Mouse (Mus musculus): ENCODE measurements around the gene Ccdc42. TPM values are rescaled to one million over a fixed set of nuclear protein-coding genes. Genes with fewer than 3 reads are reported as not detected.

The Ccdc42 gene
- total and polyA plus RNA-seq, 3 experiments, result not detected

- Histone ChIP-seq H3K4me3 (replicated peaks in 1 of 3; ENCODE audit: low read depth in 2 of 3, low read length in 2 of 3, poor library complexity in 1 of 3) (no peak overlapping the region), H3K79me2 (replicated peaks; ENCODE audit: control insufficient read depth, extremely low read depth, insufficient read depth, poor library complexity, severe bottlenecking) (no peaks in the 10 kb centered on the region), H3K27ac (ENCODE audit: insufficient read depth, low read depth) (no peak overlapping the region), H3K36me3 (replicated peaks in 1 of 2; ENCODE audit: control insufficient read depth in 1 of 2, insufficient read depth in 1 of 2, low read length in 1 of 2) (no peaks in the 10 kb centered on the region), H3K4me2 (ENCODE audit: insufficient read depth, low read depth, poor library complexity, severe bottlenecking) (no peak overlapping the region), H3K4me1 (ENCODE audit: control insufficient read depth in 1 of 2, insufficient read depth in 2 of 2) (peaks cover 0 to 5% of the 10 kb centered on the region in 2 experiments; a peak in 1 of 4 replicates), H3K27me3 (replicated peaks) (peaks cover 7% of the 10 kb centered on the region), H3K9me3 (replicated peaks; ENCODE audit: low read length) (no peaks in the 10 kb centered on the region), H3K9ac (ENCODE audit: insufficient read depth, low read depth) (no peak overlapping the region)
- in situ Hi-C loops (cut with MboI; ENCODE audit: low pct_ligation_motif_present, low pct_unique_long_range_greater_than_20kb, low sequenced_read_pairs), result loop anchor here (10.0 kb wide), 1 partner anchor 295 kb away; the partner anchor contains the start of gene Ndel1
- TF ChIP-seq RAD21 (IDR thresholded peaks at IDR 0.05; ENCODE audit: low read depth, low read length) (no peak), MAX (IDR thresholded peaks at IDR 0.05; ENCODE audit: low read length) (0 out of 2 replicates have a peak, but pooled peaks have one; percentile 14), BHLHE40 (IDR thresholded peaks at IDR 0.05; ENCODE audit: low read depth, low read length) (no peak), USF1 (IDR thresholded peaks at IDR 0.05; ENCODE audit: low read depth, low read length) (no peak), MAFK (IDR thresholded peaks at IDR 0.05; ENCODE audit: insufficient replicate concordance, low read length) (no peak)
- dilution Hi-C loops (cut with MboI; ENCODE audit: extremely low pct_ligation_motif_present, extremely low pct_unique_long_range_greater_than_20kb, low sequenced_read_pairs), result no loop called here
- no peak for DNase-seq (ENCODE audit: extremely low read depth)
Observed at GRCm38 (mm10) chr11:68579462-68579881, 7.3 kb upstream of the Ccdc42 start.

DNA sequence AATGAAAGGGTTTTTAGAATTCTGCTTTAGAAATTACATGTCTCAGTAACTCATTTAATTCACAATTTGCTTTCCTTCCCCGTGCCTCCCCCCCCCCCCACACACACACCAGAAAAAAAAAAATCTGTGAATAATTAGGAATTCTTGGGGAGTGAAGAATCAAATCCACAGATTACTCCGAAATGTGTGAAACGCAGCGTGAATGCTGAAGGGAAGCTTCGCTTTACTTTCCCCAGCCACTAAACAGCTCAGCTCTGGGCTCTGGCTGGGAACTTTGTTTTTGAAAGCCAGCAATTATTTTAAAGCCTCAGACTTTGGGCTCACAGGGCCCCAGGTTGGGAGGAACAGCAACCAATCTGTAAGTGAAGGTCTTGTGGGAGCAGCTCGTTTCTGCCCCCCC lies 6.3 kb upstream of the Ccdc42 start:
- Histone ChIP-seq H3K79me2 (replicated peaks; ENCODE audit: control insufficient read depth, extremely low read depth, insufficient read depth, poor library complexity, severe bottlenecking) (no peaks in the 10 kb centered on the region), H3K4me2 (ENCODE audit: insufficient read depth, low read depth, poor library complexity, severe bottlenecking) (no peak overlapping the region)
- in situ Hi-C loops (cut with MboI; ENCODE audit: low pct_ligation_motif_present, low pct_unique_long_range_greater_than_20kb, low sequenced_read_pairs), result loop anchor here (10.0 kb wide), 1 partner anchor 224 kb away; no protein-coding TSS in a partner anchor

GRCm38 (mm10) chr11:68583225-68583624 lies 3.6 kb upstream of the Ccdc42 start:
- Histone ChIP-seq H3K9me3 (replicated peaks; ENCODE audit: low read length) (no peaks in the 10 kb centered on the region), H3K9ac (ENCODE audit: insufficient read depth, low read depth) (no peak overlapping the region), H3K27me3 (replicated peaks) (peaks cover 8% of the 10 kb centered on the region), H3K4me3 (replicated peaks in 1 of 3; ENCODE audit: low read depth in 2 of 3, low read length in 2 of 3, poor library complexity in 1 of 3) (no peak overlapping the region), H3K79me2 (replicated peaks; ENCODE audit: control insufficient read depth, extremely low read depth, insufficient read depth, poor library complexity, severe bottlenecking) (no peaks in the 10 kb centered on the region), H3K4me1 (ENCODE audit: control insufficient read depth in 1 of 2, insufficient read depth in 2 of 2) (no peaks in the 10 kb centered on the region), H3K36me3 (replicated peaks in 1 of 2; ENCODE audit: control insufficient read depth in 1 of 2, insufficient read depth in 1 of 2, low read length in 1 of 2) (no peaks in the 10 kb centered on the region), H3K4me2 (ENCODE audit: insufficient read depth, low read depth, poor library complexity, severe bottlenecking) (no peak overlapping the region), H3K27ac (ENCODE audit: insufficient read depth, low read depth) (no peak overlapping the region)
- TF ChIP-seq BHLHE40 (IDR thresholded peaks at IDR 0.05; ENCODE audit: low read depth, low read length) (no peak), JUND (conservative IDR thresholded peaks at IDR 0.05; ENCODE audit: low read depth, low read length) (no peak), MYC (IDR thresholded peaks at IDR 0.05; ENCODE audit: low read depth, low read length) (no peak), MEF2A (IDR thresholded peaks at IDR 0.05; ENCODE audit: borderline replicate concordance, low read depth, low read length) (no peak), RAD21 (IDR thresholded peaks at IDR 0.05; ENCODE audit: low read depth, low read length) (no peak), E2F4 (IDR thresholded peaks at IDR 0.05; ENCODE audit: insufficient replicate concordance, low read depth, low read length) (no peak), HCFC1 (IDR thresholded peaks at IDR 0.05; ENCODE audit: low read depth, low read length) (no peak), MAZ (IDR thresholded peaks at IDR 0.05; ENCODE audit: low read depth, low read length) (no peak), ZKSCAN1 (IDR thresholded peaks at IDR 0.05; ENCODE audit: borderline replicate concordance, low read depth, low read length) (no peak), USF1 (IDR thresholded peaks at IDR 0.05; ENCODE audit: low read depth, low read length) (no peak), GABPA (IDR thresholded peaks at IDR 0.05; ENCODE audit: insufficient replicate concordance, low read depth, low read length) (no peak), PAX5 (IDR thresholded peaks at IDR 0.05; ENCODE audit: low read length) (no peak), ZMIZ1 (IDR thresholded peaks at IDR 0.05; ENCODE audit: low read depth, low read length) (no peak), SIN3A (IDR thresholded peaks at IDR 0.05; ENCODE audit: low read length) (no peak)
- DNase-seq (ENCODE audit: extremely low read depth), result no peak
- dilution Hi-C loops (cut with MboI; ENCODE audit: extremely low pct_ligation_motif_present, extremely low pct_unique_long_range_greater_than_20kb, low sequenced_read_pairs) (no loop called here), in situ Hi-C loops (cut with MboI; ENCODE audit: low pct_ligation_motif_present, low pct_unique_long_range_greater_than_20kb, low sequenced_read_pairs) (loop anchor here (10.0 kb wide), 1 partner anchor 222 kb away; no protein-coding TSS in a partner anchor)

More for the DNA sequence above, 6.3 kb upstream of the Ccdc42 start:
- peaks cover 7% of the 10 kb centered on the region for H3K27me3 ChIP-seq (replicated peaks)
- dilution Hi-C loops (cut with MboI; ENCODE audit: extremely low pct_ligation_motif_present, extremely low pct_unique_long_range_greater_than_20kb, low sequenced_read_pairs), result no loop called here
- H3K27ac ChIP-seq (ENCODE audit: insufficient read depth, low read depth), result no peak overlapping the region
- TF ChIP-seq ZKSCAN1 (IDR thresholded peaks at IDR 0.05; ENCODE audit: borderline replicate concordance, low read depth, low read length) (no peak), POLR2A (IDR thresholded peaks at IDR 0.05; ENCODE audit: low read depth, low read length) (no peak), RAD21 (IDR thresholded peaks at IDR 0.05; ENCODE audit: low read depth, low read length) (no peak), ZC3H11A (IDR thresholded peaks at IDR 0.05; ENCODE audit: low read depth, low read length) (no peak), MAX (IDR thresholded peaks at IDR 0.05; ENCODE audit: low read length) (no peak), POLR2AphosphoS2 (IDR thresholded peaks at IDR 0.05; ENCODE audit: low read depth, low read length) (no peak), ZMIZ1 (IDR thresholded peaks at IDR 0.05; ENCODE audit: low read depth, low read length) (no peak), ZNF384 (IDR thresholded peaks at IDR 0.05; ENCODE audit: low read depth, low read length) (no peak), NRF1 (IDR thresholded peaks at IDR 0.05; ENCODE audit: low read depth, low read length) (no peak), GABPA (IDR thresholded peaks at IDR 0.05; ENCODE audit: insufficient replicate concordance, low read depth, low read length) (no peak), MXI1 (IDR thresholded peaks at IDR 0.05; ENCODE audit: low read depth, low read length) (no peak)
- H3K4me3 ChIP-seq (replicated peaks in 1 of 3; ENCODE audit: low read depth in 2 of 3, low read length in 2 of 3, poor library complexity in 1 of 3), result no peak overlapping the region
- no peaks in the 10 kb centered on the region for H3K9me3 ChIP-seq (replicated peaks; ENCODE audit: low read length)
- no peaks in the 10 kb centered on the region for H3K36me3 ChIP-seq (replicated peaks in 1 of 2; ENCODE audit: control insufficient read depth in 1 of 2, insufficient read depth in 1 of 2, low read length in 1 of 2)
- H3K4me1 ChIP-seq (ENCODE audit: control insufficient read depth in 1 of 2, insufficient read depth in 2 of 2), result peaks cover 0 to 5% of the 10 kb centered on the region in 2 experiments; a peak in 1 of 4 replicates
- DNase-seq (ENCODE audit: extremely low read depth), result no peak
- H3K9ac ChIP-seq (ENCODE audit: insufficient read depth, low read depth), result no peak overlapping the region
